Mouse (Mus musculus): ENCODE results near the gene Olfr643.

The Olfr643 gene

GRCm38 (mm10) chr7:104137305-104137704 lies at the start of gene Olfr643:
Gene Olfr643 (minus strand): TSS chr7:104137405.
- no peak for DNase-seq (ENCODE audit: low spot score)

GRCm38 (mm10) chr7:104183292-104183691 lies 46.1 kb upstream of the Olfr643 start, which contains the start of gene Olfr648:
Gene Olfr648 (minus strand): TSS chr7:104183392.
- DNase-seq (ENCODE audit: low spot score), result no peak

GRCm38 (mm10) chr7:104179074-104179473 lies 41.9 kb upstream of the Olfr643 start:
- no peak for DNase-seq (ENCODE audit: low spot score)

- DNase-seq (ENCODE audit: low spot score), result no peak
Observed at GRCm38 (mm10) chr7:104178422-104179054, 41.3 kb upstream of the Olfr643 start.

GRCm38 (mm10) chr7:104175085-104175484 lies 37.9 kb upstream of the Olfr643 start:
- DNase-seq (ENCODE audit: low spot score), result no peak

- no peak for DNase-seq (ENCODE audit: low spot score)
Observed at GRCm38 (mm10) chr7:104169634-104170204, 32.5 kb upstream of the Olfr643 start.

- no peak for DNase-seq (ENCODE audit: low spot score)
Observed at GRCm38 (mm10) chr7:104167105-104167504, 29.9 kb upstream of the Olfr643 start.

- no peak for DNase-seq (ENCODE audit: low spot score)
Observed at GRCm38 (mm10) chr7:104150456-104150855, 13.3 kb upstream of the Olfr643 start, which contains the start of gene Ubqlnl. Gene Ubqlnl (minus strand): TSS chr7:104150556.

- no peak for DNase-seq (ENCODE audit: low spot score)
Observed at GRCm38 (mm10) chr7:104143179-104143578, 6.0 kb upstream of the Olfr643 start, which contains the start of gene Ubqln3. Gene Ubqln3 (minus strand): TSS chr7:104143279.

GRCm38 (mm10) chr7:104129726-104130125 lies 7.5 kb downstream of the Olfr643 start, which contains the start of gene Ubqln5:
Gene Ubqln5 (minus strand): TSS chr7:104129826.
- DNase-seq (ENCODE audit: low spot score), result no peak

- DNase-seq (ENCODE audit: low spot score), result no peak
Observed at GRCm38 (mm10) chr7:104104757-104104972, 32.5 kb downstream of the Olfr643 start, which contains the start of gene Olfr646. Gene Olfr646 (plus strand): TSS chr7:104104873.

GRCm38 (mm10) chr7:104103913-104104756 lies 33.1 kb downstream of the Olfr643 start:
- DNase-seq (ENCODE audit: low spot score), result peak; percentile 5

GRCm38 (mm10) chr7:104085365-104085764 lies 51.8 kb downstream of the Olfr643 start, which contains the start of gene Olfr645:
Gene Olfr645 (minus strand): TSS chr7:104085465.
- DNase-seq (ENCODE audit: low spot score), result no peak

GRCm38 (mm10) chr7:104071769-104072168 lies 65.4 kb downstream of the Olfr643 start, which contains the start of gene Olfr644:
Gene Olfr644 (minus strand): TSS chr7:104071869.
- no peak for DNase-seq (ENCODE audit: low spot score)

- no peak for DNase-seq (ENCODE audit: low spot score)
Observed at GRCm38 (mm10) chr7:104061345-104061744, 75.9 kb downstream of the Olfr643 start, which contains the start of gene 4930516K23Rik. Gene 4930516K23Rik (minus strand): TSS chr7:104061445.

- no peak for DNase-seq (ENCODE audit: low spot score)
Observed at GRCm38 (mm10) chr7:104059215-104059614, 78.0 kb downstream of the Olfr643 start.

- no peak for DNase-seq (ENCODE audit: low spot score)
Observed at GRCm38 (mm10) chr7:104052566-104052965, 84.6 kb downstream of the Olfr643 start, which contains the start of gene Olfr642. Gene Olfr642 (minus strand): TSS chr7:104052666.

- DNase-seq (ENCODE audit: low spot score), result no peak
Observed at GRCm38 (mm10) chr7:104050745-104051144, 86.5 kb downstream of the Olfr643 start.

GRCm38 (mm10) chr7:104035145-104035544 lies 102.1 kb downstream of the Olfr643 start, which contains the start of gene Olfr641:
Gene Olfr641 (plus strand): TSS chr7:104035445.
- DNase-seq (ENCODE audit: low spot score), result no peak

- no peak for DNase-seq (ENCODE audit: low spot score)
Observed at GRCm38 (mm10) chr7:104026978-104027377, 110.2 kb downstream of the Olfr643 start.

- DNase-seq (ENCODE audit: low spot score), result no peak
Observed at GRCm38 (mm10) chr7:104025473-104025872, 111.7 kb downstream of the Olfr643 start, which contains the start of gene Olfr640. Gene Olfr640 (minus strand): TSS chr7:104025573.

- DNase-seq (ENCODE audit: low spot score), result no peak
Observed at GRCm38 (mm10) chr7:104021651-104022050, 115.6 kb downstream of the Olfr643 start.
